Mouse (Mus musculus): ENCODE results near the gene Arhgef19.

Gene Arhgef19

GRCm38 (mm10) chr4:141236856-141237255 is 2.4 kb upstream of the Arhgef19 start:
- no peak for DNase-seq (ENCODE audit: low read depth, low spot score)

DNA sequence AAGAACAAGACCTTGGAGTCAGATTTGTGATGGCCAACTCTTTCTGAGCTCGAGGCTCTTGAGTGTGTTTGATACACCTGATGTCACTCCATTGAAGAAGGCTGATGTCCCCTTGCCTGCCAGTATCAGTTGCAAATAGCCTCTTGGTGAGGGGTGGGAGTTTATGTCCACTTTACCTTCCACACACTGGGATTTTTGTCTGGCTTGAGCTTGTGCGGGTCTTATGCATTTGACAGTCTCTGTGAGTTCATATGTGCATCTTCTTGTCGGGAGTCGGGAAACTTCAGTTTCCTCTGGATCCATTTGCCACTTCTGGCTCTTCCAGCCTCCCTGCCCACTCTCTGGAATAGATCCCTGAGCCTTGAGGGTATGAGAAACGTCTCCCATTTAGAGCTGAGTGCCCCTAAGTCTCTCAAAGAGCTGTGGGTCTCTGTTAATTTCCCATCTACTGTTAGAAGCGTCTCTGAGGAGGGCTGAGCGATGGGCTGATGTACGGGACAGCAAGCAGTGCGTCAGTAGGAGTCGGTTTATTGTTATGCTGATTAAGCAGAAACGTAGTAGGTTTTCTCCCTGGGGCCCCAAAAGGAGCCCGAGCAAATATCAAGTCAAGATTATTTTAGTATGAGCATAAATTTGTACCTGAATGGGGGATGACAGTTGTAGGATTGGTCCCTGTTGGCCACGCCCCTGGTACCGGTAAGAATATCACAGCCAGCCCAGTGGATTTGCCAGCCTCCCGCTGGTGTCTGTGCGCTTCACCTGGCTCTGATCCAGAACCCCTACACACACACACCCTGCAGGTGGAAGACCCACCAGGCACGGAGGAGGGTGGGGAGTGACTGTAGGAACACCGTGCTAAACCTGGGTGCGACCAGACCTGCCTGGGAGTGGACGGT is 559 bp upstream of the Arhgef19 start:
- no peak for DNase-seq (ENCODE audit: low read depth, low spot score)

DNA sequence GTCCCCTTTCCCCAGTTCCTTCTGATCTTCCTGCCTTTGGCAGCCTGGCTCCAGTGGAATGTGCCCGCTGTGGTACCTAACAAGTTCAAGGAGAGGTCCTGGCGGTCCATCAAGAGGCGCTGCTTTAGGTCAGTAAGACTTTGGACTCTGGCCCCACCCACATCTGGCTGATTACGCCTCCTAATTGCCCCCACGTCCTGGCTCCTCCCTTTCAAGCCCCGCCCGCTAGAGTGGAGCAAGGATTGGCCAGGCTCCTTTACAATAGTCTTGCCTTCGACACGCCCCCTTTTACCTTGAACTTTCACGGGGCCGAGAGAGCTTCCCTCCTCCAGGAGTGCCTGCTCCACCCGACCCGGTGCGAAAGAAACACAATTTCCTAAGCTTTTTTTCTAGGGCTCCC is 1.3 kb downstream of the Arhgef19 start:
- peak; percentile 55 for DNase-seq (ENCODE audit: low read depth, low spot score)

DNA sequence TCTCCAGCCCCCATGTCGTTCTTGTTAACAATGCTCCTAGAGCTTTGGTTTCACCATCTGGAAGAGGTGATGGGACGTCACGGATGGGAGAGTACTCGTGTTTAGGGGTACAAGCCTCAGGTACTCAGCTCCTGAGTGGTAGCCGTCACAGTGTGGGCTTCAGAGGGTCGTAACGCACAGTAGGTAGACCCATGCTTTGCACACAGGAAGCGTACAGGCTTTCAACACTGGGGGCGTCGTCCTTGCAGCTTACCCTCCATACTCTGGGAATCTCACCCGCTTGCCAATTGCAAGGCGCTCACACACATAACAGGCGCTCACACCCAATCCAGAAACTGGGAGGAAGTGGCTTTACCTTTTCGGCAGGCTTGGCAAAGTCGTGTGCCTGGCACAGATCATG is 2.6 kb downstream of the Arhgef19 start:
- no peak for DNase-seq (ENCODE audit: low read depth, low spot score)

GRCm38 (mm10) chr4:141242651-141243241 is 3.4 kb downstream of the Arhgef19 start:
- no peak for DNase-seq (ENCODE audit: low read depth, low spot score)

GRCm38 (mm10) chr4:141243636-141244035 is 4.3 kb downstream of the Arhgef19 start:
- DNase-seq (ENCODE audit: low read depth, low spot score) = no peak

- no peak for DNase-seq (ENCODE audit: low read depth, low spot score)
Observed at GRCm38 (mm10) chr4:141244401-141244800, 5.1 kb downstream of the Arhgef19 start.

GRCm38 (mm10) chr4:141244931-141245425 is 5.7 kb downstream of the Arhgef19 start:
- DNase-seq (ENCODE audit: low read depth, low spot score) = no peak

GRCm38 (mm10) chr4:141246089-141246997 is 7.0 kb downstream of the Arhgef19 start:
- no peak for DNase-seq (ENCODE audit: low read depth, low spot score)

DNA sequence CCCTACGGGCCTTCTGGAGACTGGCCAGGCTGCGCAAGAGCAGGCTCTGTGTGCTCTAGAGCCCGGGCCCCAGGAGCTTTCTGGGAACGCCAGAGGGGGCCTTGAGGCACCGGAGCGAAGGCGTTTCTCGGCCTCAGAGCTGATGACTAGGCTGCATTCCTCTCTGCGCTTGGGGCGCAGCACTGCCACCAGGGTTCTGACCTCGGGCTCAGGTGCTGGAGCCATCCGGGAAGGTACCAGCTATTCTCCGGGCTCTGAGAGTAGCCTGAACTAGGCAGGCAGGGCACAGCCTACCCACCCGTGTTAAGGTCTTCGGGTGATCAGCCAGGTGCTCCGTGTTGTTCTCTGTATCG is 7.7 kb downstream of the Arhgef19 start:
- no peak for DNase-seq (ENCODE audit: low read depth, low spot score)

DNA sequence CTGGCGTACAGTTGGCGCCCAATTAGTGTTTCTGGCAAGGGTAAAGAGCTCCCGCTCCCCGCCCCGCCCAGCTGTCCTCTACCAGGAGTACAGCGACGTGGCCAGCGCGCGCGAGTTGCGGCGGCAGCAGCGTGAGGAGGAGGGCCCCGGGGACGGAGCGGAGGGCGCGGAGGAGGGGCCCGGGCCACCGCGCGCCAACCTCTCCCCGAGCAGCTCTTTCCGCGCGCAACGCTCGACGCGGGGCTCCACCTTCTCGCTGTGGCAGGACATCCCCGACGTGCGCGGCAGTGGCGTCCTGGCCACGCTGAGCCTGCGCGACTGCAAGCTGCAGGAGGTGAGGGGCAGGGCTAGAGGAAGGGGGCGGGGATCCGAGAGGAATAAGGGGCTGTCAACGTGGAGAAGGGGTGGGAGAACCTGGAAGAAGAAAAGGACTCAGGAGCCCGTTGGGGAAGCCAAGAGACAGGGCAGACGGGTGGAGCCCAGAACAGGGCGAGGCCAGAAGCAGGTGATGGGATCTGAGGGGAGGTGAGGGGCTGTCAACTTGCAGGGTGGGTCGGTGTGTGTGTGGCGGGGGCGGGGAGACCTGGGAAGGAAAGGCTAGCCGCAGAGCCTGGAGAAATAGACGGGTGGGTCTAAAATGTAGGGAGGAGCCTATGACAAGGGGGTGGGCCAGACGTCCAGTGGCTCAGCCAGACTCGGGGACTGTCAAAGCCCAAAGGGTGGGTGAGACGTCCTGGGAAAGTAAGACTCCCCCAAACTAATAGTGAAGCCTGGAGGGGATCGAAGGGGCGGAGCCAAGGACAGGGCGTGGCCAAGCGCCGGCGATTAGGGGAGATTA is 8.7 kb downstream of the Arhgef19 start:
- DNase-seq (ENCODE audit: low read depth, low spot score) = no peak

DNA sequence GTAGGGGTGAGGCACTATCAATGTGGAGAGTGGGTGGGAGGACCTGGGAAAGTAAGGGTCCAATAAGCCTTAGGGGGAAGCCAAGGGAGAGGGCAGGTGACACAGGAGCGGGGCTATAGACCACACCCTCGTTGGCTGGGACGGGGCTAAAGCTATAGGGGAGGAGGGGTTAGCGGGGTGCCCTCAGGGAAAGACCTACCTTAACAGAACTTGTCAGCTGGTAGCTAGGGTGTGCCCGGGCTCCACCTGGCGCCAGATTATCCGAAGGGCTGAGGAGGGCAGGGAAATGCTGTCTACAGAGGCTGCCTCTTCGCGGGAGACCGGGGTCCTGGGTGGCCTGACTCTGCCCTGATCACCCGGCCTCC is 9.3 kb downstream of the Arhgef19 start:
- no peak for DNase-seq (ENCODE audit: low read depth, low spot score)

DNA sequence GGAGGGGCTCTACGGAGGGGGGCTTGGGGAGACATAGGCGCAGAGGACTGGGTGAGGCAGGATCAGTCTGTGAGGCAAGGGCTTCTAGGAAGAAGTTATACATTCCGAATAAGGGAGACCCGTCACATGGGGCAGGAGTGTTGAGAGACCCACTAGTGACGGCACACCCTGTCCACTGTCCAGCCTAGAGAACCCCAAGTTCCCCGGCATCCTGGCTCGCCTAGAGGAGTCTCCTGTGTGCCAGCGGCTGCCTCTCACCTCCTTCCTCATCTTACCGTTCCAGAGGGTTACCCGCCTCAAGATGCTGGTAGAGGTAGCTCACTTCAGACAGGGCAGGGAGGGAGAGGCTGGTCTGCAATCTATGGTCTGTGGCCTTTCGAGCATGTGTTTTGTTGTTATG is 10.1 kb downstream of the Arhgef19 start:
- no peak for DNase-seq (ENCODE audit: low read depth, low spot score)

- no peak for DNase-seq (ENCODE audit: low read depth, low spot score)
Observed at GRCm38 (mm10) chr4:141251071-141251470, 11.8 kb downstream of the Arhgef19 start.

- DNase-seq (ENCODE audit: low read depth, low spot score) = peak; percentile 33
Observed at GRCm38 (mm10) chr4:141252641-141253040, 13.3 kb downstream of the Arhgef19 start.

DNA sequence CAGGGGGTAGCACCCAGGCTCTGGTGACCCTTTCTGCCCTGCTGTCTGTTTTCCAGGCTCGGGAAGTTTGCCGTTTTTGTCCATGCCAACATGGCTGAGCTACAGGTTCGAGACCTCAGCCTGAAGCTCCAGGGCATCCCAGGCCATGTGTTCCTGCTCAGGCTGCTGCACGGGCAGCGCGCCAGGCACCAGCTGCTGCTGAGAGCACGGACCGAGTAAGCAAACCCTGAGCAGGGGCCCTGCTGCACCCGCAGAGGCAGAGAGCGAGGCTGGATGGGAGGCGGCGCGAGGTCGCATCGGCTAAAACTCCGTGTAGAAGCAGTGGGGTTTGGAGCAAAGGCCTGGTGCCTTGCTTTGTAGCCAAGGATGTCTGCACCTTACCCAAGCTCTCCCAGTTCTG is 14.9 kb downstream of the Arhgef19 start:
- DNase-seq (ENCODE audit: low read depth, low spot score) = no peak

GRCm38 (mm10) chr4:141257440-141257839 is 18.1 kb downstream of the Arhgef19 start:
- DNase-seq (ENCODE audit: low read depth, low spot score) = peak; percentile 62

DNA sequence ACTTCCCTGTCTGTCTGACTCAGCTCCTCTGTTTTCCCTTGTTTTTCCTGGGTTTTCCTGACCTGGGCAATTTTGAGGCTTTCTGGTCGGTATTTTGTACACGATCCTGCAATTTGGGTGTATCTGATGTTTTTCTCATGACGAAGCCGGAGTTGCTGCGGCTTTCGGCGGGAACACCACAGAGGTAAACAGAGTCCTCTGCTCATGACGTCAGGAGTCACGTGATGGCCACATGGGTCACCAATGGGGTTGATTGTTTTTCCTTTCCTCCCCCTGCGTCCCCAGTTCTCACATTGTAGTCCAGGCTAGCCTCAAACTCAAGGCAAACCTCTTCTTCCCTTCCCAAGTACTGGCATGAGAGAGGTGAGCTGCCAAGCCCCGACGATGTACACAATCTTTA is 20.1 kb downstream of the Arhgef19 start:
- no peak for DNase-seq (ENCODE audit: low read depth, low spot score)

GRCm38 (mm10) chr4:141260007-141260723 is 20.9 kb downstream of the Arhgef19 start:
- no peak for DNase-seq (ENCODE audit: low read depth, low spot score)

DNA sequence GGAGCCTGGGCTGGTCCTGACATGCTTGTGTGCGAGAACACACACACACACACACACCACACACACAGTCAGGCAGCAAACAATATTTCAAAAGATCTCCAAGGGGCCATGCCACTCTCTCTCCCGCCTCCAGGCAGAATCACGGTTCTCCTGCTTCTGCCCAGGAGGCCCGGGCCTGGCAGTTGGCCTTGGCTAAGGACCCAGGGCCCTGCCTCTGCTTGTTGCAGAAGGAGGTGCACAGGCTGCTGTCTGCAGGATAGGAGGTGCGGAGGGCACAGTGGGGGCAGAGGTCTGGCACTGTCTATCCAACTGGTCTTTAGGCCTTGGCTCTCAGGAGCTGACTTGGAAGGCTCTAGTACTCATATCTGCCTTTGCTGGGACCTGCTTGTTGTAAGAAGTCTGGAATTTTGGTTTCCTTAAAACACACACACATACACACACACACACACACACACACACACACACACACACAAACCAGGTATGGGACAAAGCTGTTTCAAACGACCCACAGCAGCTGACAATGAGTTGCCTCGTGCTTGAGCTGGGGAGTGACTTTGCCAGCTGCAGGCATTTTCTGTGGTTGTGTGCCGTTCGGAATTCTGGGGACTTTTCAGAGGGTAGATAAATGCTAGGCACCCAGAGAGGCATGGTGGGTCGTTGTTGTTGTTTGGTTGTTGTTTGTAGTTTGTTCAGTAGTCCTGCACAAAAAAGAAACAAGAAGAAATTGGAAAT is 23.8 kb downstream of the Arhgef19 start:
- DNase-seq (ENCODE audit: low read depth, low spot score) = no peak

Measured in A20 (cell line).